Mouse (Mus musculus) embryo, embryonic 11 days (tissue): ENCODE data around the gene Prpmp5.
"Not testable (repeated sequence)": the region's sequence is repeated elsewhere in the genome, so short reads cannot be mapped to it uniquely, and the experiment has no call there.

Experiments used
- DNase-seq: peaks from one replicate; pipeline ENCODE4 v3.0.0-alpha.2; 2015

Gene Prpmp5

GRCm38 (mm10) chr6:132314657-132315056, at the start of gene Prpmp5:
Gene Prpmp5 (minus strand): TSS chr6:132314757.
- DNase-seq, result not testable (repeated sequence)

- DNase-seq, result not testable (repeated sequence)
These were observed 49.5 kb upstream of the Prpmp5 start, which contains the start of gene Gm8882 for GRCm38 (mm10) chr6:132364034-132364433. Gene Gm8882 (minus strand): TSS chr6:132364134.
